Mouse (Mus musculus): ENCODE measurements around the gene Fam13c. TPM values are rescaled to one million over a fixed set of nuclear protein-coding genes. Genes with fewer than 3 reads are reported as not detected.
A peak's percentile ranks its signal among the peaks of the same experiment; 100 is the strongest.

The Fam13c gene
- polyA plus RNA-seq, 1 experiment from 2014 or later = 6.8 TPM

DNA sequence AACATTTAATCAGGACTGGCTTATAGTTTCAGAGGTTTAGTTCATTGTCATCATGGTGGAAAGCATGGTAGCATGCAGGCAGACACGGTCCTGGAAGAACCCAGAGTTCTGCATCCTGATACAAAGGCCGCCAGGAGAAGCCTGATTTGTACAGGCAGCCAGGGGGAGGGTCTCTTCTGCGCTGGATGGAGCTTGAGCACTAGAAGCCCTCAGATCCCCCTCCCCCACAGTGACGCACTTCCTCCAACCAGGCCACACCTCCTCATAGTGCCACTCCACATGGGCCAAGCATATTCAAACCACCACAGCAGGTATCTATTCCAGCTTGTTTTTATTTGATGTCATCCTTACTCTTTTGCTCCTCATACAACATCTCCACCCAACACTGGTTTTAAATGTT, 3.6 kb upstream of the Fam13c start:
- ATAC-seq (no peak), DNase-seq (ENCODE audit: low spot score) (no peak)
- TF ChIP-seq EP300 (IDR thresholded peaks at IDR 0.05) (no peak), CTCF (IDR thresholded peaks at IDR 0.05) (no peak)
- WGBS = 84% methylated on average over 4 of the region's 4 CpGs
- H3K27me3 ChIP-seq (replicated peaks; ENCODE audit: insufficient read depth, low read length) = no peaks in the 10 kb centered on the region
- no peaks in the 10 kb centered on the region for H3K36me3 ChIP-seq (ENCODE audit: insufficient read depth, low read length)
- no peak overlapping the region for H3K4me3 ChIP-seq (ENCODE audit: low read depth, low read length)
- H3K9me3 ChIP-seq (ENCODE audit: low read length) = 0 out of 2 replicates have a peak, but pooled peaks cover 3% of the 10 kb centered on the region
- H3K9ac ChIP-seq (replicated peaks; ENCODE audit: low read depth) = no peak overlapping the region
- H3K27ac ChIP-seq (ENCODE audit: low read length) = no peak overlapping the region
- no peak overlapping the region for H3K4me2 ChIP-seq (replicated peaks; ENCODE audit: low read depth, low read length)
- peaks cover 3% of the 10 kb centered on the region; the same call in 1 of the 2 replicates for H3K4me1 ChIP-seq (ENCODE audit: insufficient read depth, low read depth, low read length)

DNA sequence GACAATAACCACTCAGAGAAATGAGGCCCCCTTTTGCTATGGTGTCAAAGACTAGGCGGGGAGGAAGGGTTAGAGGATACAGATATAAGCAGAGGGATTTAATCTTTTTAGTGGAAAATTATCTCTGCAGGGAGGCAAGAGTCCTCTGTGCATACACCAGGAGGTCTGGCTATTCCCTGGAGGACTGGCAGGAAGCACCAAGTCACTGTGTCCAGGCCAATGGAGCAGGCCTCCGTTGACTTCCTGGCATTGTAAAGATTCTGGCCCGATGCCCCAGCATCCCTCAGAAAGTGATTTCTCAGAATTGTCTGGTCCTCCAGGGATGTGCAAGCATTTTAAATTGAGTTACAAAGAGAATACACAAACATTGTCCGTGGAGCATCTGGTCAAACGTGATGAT, 3.0 kb upstream of the Fam13c start:
- Histone ChIP-seq H3K4me1 (ENCODE audit: insufficient read depth, low read depth, low read length) (peaks cover 3% of the 10 kb centered on the region; the same call in 1 of the 2 replicates), H3K27ac (ENCODE audit: low read length) (no peak overlapping the region), H3K4me3 (ENCODE audit: low read depth, low read length) (no peak overlapping the region), H3K36me3 (ENCODE audit: insufficient read depth, low read length) (no peaks in the 10 kb centered on the region), H3K4me2 (replicated peaks; ENCODE audit: low read depth, low read length) (no peak overlapping the region), H3K9ac (replicated peaks; ENCODE audit: low read depth) (no peak overlapping the region), H3K27me3 (replicated peaks; ENCODE audit: insufficient read depth, low read length) (no peaks in the 10 kb centered on the region), H3K9me3 (ENCODE audit: low read length) (0 out of 2 replicates have a peak, but pooled peaks cover 3% of the 10 kb centered on the region)
- ATAC-seq (peak; percentile 51), DNase-seq (ENCODE audit: low spot score) (peak; percentile 55)
- TF ChIP-seq CTCF (IDR thresholded peaks at IDR 0.05) (no peak), EP300 (IDR thresholded peaks at IDR 0.05) (peak; percentile 60)
- WGBS = 48% methylated on average over 5 of the region's 5 CpGs

DNA sequence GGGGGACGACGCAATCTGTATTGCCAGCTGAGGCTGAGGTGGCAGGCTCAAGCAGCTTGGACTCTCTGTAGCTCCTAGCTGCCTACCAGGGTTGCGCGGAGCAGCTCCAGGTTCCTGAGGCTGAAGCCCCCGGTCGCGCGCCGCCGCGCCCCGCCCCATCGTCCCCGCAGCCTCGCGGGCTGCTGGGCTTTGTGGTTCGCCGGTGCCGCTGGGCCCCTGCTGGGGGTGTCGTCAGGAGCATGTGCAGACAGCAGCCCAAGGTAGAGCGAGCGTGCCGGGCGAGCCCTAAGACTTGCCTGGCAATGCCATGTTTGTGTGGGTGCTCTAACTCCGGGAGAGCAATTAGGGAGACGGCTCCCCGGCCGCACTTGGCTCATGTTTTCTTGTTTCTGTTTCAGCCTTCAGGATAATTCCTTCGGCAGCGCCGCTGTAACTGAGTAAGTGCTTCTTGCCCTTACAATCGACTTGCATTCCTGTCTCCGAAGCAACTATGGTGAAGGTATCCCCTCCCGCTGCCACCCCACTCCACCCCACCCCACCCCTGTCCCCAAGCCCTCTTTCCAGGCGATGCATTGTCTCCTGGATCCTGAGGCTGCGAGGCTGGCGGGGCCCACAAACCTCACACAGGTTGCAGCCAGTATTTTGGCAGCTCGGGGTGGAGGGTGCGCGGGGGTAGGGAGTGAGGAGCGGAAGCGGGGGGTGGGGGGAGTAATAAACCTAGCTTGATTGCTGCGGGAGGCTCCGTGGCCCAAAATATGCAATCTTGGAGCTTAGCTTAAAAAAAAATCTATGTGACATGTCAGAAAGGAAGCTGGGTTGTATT, 569 bp downstream of the Fam13c start:
- Histone ChIP-seq H3K27me3 (replicated peaks; ENCODE audit: insufficient read depth, low read length) (no peaks in the 10 kb centered on the region), H3K27ac (ENCODE audit: low read length) (peak overlapping the region; percentile 71), H3K9ac (replicated peaks; ENCODE audit: low read depth) (peak overlapping the region; percentile 55), H3K36me3 (ENCODE audit: insufficient read depth, low read length) (no peaks in the 10 kb centered on the region), H3K4me1 (ENCODE audit: insufficient read depth, low read depth, low read length) (peaks cover 3% of the 10 kb centered on the region; the same call in 1 of the 2 replicates), H3K9me3 (ENCODE audit: low read length) (no peaks in the 10 kb centered on the region), H3K4me2 (replicated peaks; ENCODE audit: low read depth, low read length) (peak overlapping the region; percentile 91), H3K4me3 (ENCODE audit: low read depth, low read length) (peak overlapping the region; percentile 68)
- DNase-seq (ENCODE audit: low spot score) (peak; percentile 25), ATAC-seq (peak; percentile 65)
- WGBS = under 1% methylated on average over 43 of the region's 44 CpGs
- TF ChIP-seq CTCF (IDR thresholded peaks at IDR 0.05) (0 out of 2 replicates have a peak, but pooled peaks have one; percentile 4), EP300 (IDR thresholded peaks at IDR 0.05) (no peak)

DNA sequence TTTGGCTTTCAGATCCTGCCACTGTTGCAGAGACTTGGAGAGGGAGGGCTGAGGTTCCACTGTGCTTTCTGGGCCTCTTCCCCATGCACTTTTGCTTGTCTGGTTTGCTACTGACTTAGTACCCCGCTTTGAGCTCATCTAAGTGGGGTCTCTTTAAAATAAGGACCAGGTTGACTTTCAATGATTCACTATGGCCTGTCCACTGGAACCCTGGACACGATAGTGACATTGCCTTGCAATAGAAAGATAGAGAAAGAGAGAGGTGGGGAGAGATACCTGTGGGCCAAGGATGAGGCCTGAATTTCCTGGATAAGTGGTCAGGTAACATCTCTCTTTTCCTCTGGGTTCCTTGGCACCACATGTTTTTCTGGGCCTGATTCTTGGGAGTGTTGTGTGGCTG, 1.9 kb downstream of the Fam13c start:
- DNase-seq (ENCODE audit: low spot score) = no peak
- H3K4me2 ChIP-seq (replicated peaks; ENCODE audit: low read depth, low read length) = no peak overlapping the region; the same call in 1 of the 2 replicates
- H3K27ac ChIP-seq (ENCODE audit: low read length) = no peak overlapping the region
- no peaks in the 10 kb centered on the region for H3K9me3 ChIP-seq (ENCODE audit: low read length)
- no peak for ATAC-seq
- TF ChIP-seq CTCF (IDR thresholded peaks at IDR 0.05) (no peak), EP300 (IDR thresholded peaks at IDR 0.05) (no peak)
- 92% methylated on average over 2 of the region's 2 CpGs for WGBS
- no peak overlapping the region for H3K9ac ChIP-seq (replicated peaks; ENCODE audit: low read depth)
- H3K4me3 ChIP-seq (ENCODE audit: low read depth, low read length) = no peak overlapping the region
- H3K27me3 ChIP-seq (replicated peaks; ENCODE audit: insufficient read depth, low read length) = no peaks in the 10 kb centered on the region
- H3K4me1 ChIP-seq (ENCODE audit: insufficient read depth, low read depth, low read length) = peaks cover 3% of the 10 kb centered on the region; the same call in 1 of the 2 replicates
- no peaks in the 10 kb centered on the region for H3K36me3 ChIP-seq (ENCODE audit: insufficient read depth, low read length)

DNA sequence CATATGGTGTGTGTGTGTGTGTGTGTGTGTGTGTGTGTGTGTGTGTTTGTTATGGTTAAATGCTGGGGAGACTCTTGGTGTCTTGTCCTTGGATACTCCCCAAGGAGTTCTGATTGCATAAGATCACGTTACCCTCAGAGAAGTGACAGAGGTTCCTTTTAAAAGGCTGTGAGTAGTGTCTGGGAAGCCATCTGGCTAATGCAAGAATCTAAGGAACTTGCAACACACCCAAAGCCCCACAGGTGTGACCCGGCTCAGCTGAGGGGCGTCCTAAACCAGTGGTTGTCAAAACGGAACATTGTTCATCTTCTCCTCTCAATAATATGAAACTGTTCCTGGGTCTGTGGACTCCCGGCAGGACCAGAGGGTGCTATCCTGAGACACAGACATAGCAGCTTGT, 2.3 kb downstream of the Fam13c start:
- no peak for DNase-seq (ENCODE audit: low spot score)
- no peak for TF ChIP-seq EP300 (IDR thresholded peaks at IDR 0.05)
- no peak for TF ChIP-seq CTCF (IDR thresholded peaks at IDR 0.05)

DNA sequence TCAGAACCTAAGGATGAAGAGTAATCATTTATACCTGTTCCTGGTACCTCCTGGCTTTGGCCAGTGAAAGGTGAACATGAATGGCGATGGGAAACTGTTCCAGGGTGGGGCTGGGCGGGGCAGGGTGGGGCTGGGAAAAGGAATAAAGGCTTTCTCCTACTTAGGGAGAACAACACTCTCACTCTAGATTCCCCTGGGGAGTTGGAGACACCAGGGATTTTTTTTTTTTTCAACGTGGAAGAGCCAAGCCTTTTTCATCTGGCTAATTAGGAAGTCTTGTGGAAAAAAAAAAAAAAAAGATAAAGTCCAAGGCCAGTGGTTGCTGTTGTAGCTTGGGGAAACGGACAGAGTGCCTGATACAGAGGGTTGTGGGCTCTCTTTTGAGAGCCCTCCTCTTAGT, 7.5 kb downstream of the Fam13c start:
- H3K9ac ChIP-seq (replicated peaks; ENCODE audit: low read depth) = no peak overlapping the region
- no peak overlapping the region for H3K4me3 ChIP-seq (ENCODE audit: low read depth, low read length)
- DNase-seq (ENCODE audit: low spot score) (no peak), ATAC-seq (no peak)
- WGBS = 64% methylated on average over 4 of the region's 4 CpGs
- H3K27me3 ChIP-seq (replicated peaks; ENCODE audit: insufficient read depth, low read length) = no peaks in the 10 kb centered on the region
- H3K27ac ChIP-seq (ENCODE audit: low read length) = no peak overlapping the region
- no peaks in the 10 kb centered on the region for H3K4me1 ChIP-seq (ENCODE audit: insufficient read depth, low read depth, low read length)
- H3K4me2 ChIP-seq (replicated peaks; ENCODE audit: low read depth, low read length) = no peak overlapping the region
- no peak for TF ChIP-seq CTCF (IDR thresholded peaks at IDR 0.05)
- TF ChIP-seq EP300 (IDR thresholded peaks at IDR 0.05) = no peak
- no peaks in the 10 kb centered on the region for H3K9me3 ChIP-seq (ENCODE audit: low read length)
- no peaks in the 10 kb centered on the region for H3K36me3 ChIP-seq (ENCODE audit: insufficient read depth, low read length)

More for the DNA sequence above, 2.3 kb downstream of the Fam13c start:
- no peaks in the 10 kb centered on the region for H3K9me3 ChIP-seq (ENCODE audit: low read length)
- H3K27ac ChIP-seq (ENCODE audit: low read length) = no peak overlapping the region
- 87% methylated on average over 5 of the region's 5 CpGs for WGBS
- no peak overlapping the region for H3K9ac ChIP-seq (replicated peaks; ENCODE audit: low read depth)
- no peak for ATAC-seq
- no peaks in the 10 kb centered on the region for H3K27me3 ChIP-seq (replicated peaks; ENCODE audit: insufficient read depth, low read length)
- no peaks in the 10 kb centered on the region for H3K36me3 ChIP-seq (ENCODE audit: insufficient read depth, low read length)
- H3K4me3 ChIP-seq (ENCODE audit: low read depth, low read length) = no peak overlapping the region
- no peak overlapping the region for H3K4me2 ChIP-seq (replicated peaks; ENCODE audit: low read depth, low read length)
- H3K4me1 ChIP-seq (ENCODE audit: insufficient read depth, low read depth, low read length) = peaks cover 3% of the 10 kb centered on the region; the same call in 1 of the 2 replicates
